Mouse (Mus musculus) 3T3-L1 (cell line): ENCODE results near the gene Mpl.
A peak's percentile ranks its signal among the peaks of the same experiment; 100 is the strongest.

Experiments used
- DNase-seq: peaks from one replicate; pipeline ENCODE4 v3.0.0-alpha.2; 2015; ENCODE audit warnings: low read depth, low spot score

The Mpl gene

DNA sequence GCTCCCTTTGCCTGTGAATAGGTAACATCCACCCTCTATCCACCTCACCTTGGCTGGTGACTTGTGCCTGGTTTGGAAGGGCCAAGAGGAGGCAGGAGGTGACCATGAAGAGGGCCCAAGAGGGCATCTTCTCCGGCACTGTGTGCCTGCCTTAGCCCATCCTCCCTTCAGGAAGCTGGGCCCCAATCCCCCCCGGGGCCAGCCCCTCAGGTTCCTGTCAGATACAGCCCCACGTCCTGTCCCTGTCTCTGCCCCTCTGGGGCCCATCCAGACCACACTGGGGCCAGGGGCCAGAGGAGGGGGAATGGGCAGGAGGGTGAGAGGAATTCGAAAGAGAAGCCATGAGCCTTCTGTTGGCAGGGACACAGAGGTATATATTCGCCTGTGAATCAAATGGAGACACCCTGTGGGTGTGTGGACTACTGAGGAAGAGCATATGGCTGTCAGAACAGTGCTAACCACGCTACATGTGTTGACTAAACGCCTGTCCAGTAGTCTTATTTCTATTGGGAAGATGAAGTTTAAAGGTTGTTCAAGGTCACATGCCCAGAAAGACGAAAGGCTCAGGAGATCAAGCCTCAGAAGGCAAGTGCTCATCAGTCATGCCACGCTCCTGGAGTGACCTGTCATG lies at the start of gene Mpl:
Mpl (minus strand) TSS at position 169 of the 631 bp plus-strand sequence.
- no peak for DNase-seq

DNA sequence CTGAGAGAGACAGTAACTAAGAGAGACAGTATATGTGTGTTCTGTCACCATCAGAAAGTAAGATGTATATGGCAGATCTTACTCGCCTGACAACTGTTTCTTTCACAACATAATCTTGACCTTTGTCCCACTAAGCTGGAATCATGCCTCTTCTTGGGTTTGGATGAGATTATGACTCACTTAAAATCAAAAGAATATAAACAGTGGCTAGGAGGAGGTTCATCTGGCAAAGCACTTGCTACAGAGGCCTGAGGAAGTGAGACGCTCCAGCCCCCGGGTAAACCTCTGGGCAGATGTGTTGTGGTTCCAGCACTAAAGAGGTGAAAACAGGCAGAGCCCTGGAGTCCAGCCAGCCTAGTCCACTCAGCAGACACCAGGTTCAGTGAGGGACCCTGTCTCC lies 48.2 kb upstream of the Mpl start:
- DNase-seq, result peak; percentile 94

DNA sequence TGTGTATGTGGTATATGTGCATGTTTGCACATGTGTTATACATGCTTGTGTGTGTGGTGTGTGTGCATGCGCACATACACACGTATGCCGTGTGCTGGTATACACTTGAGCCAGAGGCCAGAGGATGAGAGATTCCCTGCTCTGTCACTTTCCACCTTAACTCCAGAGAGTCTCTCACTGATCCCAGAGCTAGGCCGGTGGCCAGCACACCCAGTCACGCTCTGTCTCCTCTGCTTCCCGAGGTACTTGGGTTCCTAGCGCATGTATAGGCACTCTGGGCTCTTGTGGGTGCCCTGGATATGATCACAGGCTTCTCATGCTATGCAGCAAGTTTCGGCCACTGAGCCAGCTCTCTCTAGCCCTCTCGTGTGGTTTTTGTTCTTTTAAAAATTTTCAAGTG lies 43.5 kb upstream of the Mpl start:
- no peak for DNase-seq

DNA sequence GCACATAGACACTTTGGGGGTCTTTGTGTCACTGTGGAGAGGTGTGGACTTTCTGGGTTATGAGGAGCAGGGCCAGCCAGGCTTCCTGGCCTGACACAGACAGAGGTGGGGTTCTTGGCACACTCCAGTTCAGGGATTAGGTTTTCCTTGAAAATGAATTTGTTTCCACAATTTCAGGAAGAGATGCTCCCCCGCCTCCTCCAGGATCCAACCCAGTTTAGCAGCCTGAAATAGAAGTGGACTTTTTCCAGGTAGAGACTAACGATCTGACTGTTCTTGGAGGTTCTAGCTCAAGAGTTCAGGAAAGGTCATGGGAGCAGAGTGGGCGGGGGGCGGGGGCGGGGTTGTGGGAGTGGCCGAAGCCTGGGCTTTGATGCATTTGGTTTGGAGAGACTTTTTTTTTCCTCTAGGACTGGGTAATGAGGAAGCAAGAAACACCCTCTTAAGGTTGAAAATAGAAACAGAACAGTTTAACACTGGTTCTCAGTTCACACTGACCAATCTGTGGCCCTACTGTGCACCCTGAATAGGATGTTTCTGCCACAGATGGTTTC lies 42.9 kb upstream of the Mpl start:
- no peak for DNase-seq

DNA sequence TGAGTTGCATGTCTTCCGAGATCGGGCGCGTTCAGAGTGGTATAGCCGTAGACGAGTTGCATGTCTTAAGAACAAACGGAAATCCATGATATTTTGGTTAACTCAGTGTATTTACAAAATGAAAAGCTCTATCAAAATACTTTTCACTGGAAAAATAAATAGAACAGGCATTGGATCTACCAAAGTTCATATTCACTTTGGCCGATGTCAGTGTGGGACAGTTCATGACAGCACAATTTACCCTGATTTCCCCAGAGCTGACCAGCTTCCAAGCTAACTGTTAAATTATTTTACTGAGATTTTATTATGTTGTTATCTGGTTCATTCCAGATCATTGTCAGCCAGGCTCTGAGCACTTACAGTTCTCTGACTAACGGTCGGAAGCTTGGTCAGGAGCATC lies 33.1 kb upstream of the Mpl start:
- DNase-seq, result no peak

DNA sequence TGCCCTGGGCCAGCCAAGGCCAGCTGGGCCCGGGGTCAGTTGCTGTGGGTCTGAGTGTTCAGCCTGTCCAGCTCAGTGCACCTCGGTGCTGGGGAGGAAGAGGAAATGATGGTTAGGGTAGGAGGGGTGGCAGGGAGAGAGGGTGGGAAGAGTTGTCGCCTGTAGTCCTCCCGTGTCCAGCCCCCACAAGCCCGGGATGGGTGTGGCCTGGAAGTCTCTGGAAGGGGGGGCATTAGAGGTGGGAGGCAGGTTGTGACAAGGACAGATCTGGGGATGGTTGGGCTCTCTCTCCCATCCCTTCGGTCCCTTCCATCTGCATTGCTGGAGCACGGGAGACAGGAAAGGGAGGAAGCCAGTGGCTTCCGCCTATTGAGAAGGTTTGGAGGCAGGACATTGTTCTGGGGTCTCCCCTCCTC lies 32.4 kb upstream of the Mpl start, which contains the start of gene Tie1:
Tie1 (minus strand) TSS at position 345 of the 416 bp plus-strand sequence.
- DNase-seq, result no peak

DNA sequence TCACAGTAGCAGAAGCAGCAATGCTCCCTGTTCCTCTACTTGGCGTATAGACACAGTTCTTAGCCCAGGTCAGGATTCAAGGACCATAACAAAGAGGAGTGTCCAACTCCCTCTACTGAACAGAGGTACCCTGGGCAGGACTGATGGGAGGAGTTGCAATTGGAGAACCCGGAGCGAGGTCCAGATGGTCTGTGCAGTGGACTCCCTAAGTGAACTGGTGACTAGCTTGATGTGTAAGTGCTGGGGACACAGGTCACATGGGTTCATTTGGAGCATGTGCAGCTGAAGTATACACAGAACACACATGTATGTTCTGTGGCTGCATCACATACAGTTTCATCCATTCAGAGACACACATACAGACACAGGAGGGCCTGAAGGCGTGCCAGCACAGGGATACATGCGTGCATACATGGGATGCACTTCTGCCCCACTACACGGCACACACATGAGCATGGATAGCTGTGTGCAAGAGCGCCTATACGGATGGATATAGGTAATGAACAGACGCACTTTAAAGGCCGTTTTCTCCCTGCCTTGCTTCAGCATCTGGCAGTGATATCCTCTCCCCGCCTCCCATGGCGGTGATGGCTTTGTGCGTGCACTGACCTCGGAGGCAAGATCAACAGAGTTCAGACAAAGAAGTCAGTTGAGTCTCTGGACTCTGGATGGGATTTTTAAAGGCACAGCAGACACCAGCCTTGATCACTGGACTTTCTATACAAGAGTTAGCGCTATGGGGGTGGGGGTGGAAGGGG lies 19.6 kb upstream of the Mpl start:
- DNase-seq, result no peak

DNA sequence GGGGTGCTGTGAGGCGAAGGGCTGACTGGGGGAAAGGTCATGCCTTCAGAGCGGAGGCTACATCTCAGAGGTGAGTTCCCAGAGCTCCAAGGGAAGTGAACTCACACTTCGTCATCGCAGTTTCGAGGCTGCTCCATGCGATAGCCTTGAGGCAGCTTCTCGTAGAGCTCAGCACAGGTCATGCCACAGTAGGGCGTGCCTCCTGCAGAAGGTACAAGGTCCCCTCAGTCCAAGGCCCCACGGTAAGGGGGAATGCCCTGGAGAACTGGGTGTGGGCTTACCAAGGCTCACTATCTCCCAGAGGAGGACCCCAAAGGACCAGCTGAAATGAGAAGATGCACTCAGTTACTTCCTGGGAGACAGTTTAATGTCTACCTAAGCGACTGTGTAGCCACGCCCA lies 15.4 kb upstream of the Mpl start:
- DNase-seq, result no peak

DNA sequence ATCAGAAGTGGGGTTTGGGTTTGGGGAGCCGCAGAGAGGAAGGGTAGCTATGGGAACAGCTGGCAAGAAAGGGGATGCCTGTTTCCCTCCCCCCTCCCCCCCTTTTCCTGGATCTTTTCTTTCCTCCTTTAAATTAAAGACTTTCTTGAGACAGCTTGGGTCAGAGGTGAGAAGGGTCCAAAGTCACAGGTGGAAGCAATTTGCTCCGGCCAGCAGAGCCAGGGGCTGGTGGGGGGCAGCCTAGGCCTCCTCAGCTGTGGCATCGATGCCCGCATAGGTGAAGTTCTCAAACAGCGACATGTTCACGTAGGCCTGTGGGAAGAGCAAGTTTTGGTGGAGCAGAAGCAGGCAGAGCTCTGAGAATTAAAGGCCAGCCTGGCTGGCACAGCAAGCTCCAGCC lies 14.0 kb upstream of the Mpl start:
- no peak for DNase-seq

DNA sequence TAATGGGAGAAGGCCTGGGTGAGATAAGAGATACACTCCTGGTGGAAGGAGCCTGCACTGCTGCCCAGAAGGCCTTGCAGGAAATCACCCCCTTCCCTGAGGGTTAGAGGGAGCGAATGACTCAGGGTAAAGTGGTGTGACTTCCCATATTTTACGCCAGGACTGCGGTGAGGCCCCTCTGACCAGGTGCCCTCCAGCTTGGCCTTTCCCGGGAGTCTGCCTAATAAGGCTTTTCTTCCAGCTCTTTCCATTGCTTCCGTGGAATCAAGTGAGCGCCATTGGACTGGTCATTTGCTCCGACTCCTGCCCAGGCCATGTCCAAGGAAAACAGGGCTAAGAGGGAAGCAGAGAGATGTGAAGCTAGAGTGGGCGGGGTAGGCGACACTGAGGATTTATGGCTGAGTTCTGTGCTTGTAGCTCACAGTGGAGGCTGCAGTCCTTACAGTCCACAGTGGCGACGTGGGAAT lies 8.4 kb upstream of the Mpl start:
- DNase-seq, result peak; percentile 67

DNA sequence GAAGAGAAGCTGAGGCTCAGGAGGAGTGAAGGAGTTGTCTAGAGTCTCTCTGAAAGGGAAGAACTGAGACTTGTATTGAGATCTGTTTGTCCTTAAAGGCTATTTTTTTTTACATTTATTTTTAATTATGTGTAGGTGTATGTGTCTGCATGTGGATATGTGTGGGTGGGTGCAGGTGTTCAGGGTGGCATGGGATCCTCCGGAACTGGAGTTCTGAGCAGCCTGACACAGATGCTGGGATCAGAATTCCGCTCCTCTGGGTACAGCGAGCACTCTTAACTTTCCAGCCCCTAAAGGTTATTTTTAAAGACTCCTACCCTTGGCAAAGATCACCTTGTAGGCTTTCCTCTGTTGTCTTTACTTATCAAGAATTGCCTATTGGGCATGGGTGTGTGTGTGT lies 7.6 kb upstream of the Mpl start:
- no peak for DNase-seq

DNA sequence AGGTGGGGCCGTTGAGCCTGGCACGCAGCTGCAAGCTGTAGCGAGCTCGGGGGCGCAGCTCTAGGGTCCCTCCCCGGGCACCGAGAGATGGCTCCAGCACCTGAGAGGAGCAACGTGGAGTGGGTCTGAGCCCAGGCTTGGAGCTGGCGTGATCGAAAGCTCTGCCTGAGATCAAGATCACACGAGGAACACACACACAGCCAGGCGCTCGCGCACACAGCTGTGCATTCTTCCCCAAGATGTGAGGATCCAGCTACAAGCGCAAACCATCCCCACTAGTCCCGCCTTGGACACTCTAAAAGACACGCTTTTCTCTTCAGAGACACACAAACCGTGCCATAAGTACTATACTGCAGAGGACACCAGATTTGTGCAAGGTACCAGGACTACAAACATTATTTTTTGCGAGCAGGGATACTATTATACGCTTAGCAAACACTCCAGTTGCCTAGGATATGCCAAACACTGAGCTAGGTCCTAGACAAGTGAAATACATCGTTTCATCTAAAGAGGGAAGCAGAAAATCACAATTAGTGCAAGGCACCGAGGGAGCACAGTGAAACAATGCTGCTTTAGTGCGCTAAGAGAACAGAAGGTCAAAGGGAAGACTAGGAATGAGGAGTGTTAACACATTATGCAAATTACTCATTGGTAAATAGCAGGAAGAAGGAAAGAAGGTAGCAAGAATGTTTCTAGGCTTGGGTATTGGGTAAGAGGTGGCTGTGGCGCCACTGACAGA lies 10.7 kb downstream of the Mpl start:
- DNase-seq, result no peak

DNA sequence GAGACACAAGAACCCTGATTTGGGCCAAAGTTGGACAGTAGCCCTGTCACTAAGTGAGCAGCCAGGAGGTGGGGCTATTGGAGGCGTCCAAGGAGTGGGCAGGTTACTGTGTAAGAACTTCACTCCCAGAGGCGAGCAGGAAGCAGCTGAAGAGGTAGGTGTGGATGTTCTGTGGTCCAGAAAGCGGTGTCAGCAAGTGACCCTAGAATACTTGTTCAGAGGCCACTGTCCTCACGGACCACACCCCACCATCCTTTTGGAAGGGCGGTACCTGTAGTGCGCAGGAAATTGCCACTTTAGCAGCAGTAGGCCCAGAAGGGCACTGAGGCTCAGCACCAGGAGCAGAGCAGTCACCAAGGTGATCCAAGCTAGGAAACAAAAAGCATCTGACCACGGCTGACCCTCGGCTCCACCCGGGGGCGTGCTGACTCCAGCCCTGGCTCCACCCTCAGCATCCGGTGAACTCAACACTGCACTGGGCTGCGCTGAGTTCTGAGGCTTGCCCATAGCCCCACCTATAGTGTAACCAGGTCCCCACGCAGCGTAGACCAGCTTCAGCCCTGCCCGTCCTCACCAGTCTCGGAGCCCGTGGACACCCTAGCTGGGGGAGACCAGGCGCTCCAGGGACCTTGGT lies 11.4 kb downstream of the Mpl start:
- DNase-seq, result no peak

DNA sequence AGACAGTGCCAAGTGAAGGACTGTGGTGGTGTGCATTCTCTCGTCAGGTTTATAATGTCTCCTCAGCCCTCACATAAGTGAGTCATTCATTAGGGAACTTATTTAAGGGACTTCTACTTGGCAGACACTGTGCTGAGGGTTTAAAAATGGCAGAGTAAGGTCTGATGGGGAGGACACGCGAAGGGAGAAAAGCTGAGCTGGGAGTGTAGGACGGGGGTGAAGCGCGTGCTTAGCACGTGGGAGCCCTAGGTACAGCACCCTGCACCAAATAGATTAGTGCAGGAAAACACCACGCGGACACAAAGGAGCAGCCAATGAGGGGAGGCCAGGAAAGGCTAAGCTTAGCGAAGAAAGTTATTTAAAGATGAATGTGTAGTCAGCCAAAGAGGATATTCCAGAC lies 12.2 kb downstream of the Mpl start:
- no peak for DNase-seq

DNA sequence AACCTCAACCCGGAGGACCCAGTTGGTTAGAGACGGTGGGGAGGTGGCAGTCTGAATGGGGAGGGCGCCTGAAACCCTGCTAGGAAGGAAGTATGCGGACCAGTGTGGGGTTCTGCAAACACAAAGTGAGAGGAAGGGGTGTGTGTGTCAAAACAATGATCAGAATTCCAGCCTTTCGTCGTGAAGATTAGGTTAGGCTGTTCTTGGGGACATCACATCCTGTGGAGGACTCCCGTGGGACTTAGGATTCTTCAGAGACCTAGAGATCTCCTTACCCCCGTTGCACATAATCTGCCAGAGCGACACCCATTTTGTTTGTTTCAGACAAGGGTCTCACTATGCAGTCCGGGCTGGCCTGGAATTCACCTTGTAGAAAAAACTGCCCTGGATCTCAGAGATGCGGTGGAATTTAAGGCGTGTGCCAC lies 19.5 kb downstream of the Mpl start:
- DNase-seq, result peak; percentile 41

DNA sequence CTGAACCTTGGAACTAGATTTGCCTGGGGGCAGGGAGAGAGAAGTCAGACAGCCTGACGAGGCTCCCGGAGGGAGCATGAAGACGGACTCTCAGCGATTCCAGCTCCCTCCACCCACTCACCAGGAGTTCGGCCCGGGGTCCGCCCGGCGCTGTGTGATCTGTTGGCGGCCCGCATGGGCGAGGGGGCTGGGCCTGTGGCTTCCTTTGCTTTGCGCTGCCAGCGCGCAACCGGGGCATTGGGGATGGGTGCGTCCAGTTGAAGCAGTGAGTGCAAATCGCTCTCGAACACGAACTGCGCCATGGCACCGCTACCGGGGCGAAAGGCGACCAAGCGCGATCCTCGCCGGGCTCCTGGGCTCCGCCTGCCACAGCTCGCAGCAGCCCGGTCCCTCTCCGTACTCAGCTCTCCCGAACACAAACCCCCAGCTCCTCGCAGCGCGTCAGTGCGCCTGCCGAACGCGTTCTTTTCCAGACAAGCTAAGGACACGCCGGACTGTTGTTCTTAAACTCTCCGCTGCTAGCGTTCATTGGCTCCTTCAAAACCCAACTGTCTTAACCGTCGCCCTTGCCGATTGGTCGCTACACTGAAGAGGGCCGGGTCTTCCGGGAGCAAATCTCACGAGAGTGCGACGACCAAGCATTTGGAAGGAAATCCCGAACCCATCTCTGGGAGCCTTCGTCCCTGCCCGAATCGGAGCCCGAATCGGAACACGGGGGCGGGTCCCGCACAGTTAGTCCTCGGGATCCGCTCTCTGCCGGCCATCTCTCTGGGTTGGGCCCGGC lies 20.3 kb downstream of the Mpl start, which contains the start of gene Cdc20:
Cdc20 (minus strand) TSS at position 533 of the 784 bp plus-strand sequence.
- DNase-seq, result peak; percentile 99

DNA sequence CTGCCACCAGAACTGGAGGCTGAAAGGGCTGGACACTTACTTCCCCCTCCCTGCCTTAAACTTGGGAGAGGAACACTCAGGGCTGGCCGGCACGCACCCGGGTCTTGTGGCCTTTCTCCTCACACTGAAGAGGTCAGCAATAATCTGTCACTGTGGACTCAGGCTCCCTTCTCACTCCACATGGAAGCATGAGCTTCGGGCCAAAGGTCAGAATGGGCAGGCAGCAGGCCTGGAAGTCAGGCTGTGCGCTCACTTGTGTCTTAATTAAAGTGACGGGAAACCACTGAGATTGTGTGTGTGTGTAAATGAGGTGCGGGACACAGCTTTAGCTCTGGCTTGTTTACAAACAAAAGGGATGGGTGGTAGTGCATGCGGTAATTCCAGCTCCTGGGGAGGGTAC lies 25.0 kb downstream of the Mpl start:
- DNase-seq, result no peak

DNA sequence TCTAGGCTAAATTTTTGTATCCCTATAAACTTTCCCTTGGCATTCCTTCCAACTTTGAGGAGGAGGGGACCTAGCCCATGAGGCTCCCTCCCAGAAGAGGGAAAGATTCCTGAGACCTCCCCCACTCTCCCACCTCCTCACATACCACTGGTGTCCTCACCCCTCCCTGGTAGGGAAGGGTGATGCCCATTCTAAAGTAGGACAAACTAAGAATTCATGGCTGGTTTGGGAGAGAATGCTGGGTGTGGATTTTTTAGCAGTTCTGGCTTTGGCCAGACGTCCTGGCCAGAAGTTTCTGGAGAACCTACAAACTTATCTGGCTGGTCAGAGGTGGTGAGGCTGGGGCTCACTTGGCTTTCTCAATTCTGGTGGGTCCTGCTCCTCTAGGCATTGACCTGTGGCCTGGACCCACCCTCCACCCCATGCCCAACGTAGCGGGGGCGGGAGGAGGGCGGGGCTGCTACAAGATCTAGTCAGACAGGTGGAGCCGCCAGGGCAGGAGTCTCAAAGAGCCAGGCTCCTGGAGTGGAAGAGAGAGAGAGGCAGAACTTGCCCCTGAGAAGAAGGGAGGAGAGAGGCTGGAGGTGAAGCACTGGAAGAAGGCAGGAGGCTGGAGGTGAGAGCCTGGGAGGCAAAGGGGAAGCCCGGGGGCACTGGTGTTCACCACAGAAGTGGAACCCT lies 28.0 kb downstream of the Mpl start:
- no peak for DNase-seq

DNA sequence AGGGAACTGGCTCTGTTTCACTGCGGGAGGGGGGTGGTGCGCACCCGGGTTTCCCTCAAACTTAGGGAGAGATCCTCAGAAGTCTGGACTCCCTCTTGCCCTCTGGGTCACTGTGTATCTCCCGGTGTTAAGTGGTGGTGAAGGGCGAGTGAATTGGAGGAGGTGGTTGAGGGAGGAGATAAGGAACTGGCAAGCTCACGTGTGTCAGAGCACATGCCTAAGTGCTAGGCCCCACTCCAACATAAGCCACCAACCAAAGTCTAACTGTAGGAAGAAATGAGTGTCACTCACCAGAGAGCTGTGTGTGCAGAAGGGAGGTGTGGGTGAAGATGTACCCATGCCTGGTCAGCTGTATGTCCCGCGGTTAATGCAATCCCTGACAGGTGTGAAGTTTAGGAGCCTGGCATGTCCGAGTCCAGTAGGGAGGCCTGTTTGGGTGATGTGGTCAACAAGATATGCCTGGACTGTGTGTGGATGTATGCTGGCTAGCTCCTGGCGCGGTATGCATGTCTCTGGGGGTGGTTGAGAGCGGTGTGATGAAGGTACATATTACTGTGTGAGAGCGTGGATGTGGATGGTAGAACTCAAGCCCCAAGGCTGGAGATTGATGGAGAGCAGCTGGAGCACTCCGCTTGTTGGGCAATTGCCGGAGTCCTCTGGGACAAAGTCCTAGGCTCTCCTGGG lies 28.6 kb downstream of the Mpl start:
- peak; percentile 61 for DNase-seq
